Mouse (Mus musculus): ENCODE data around the gene St7.

- no peak for TF ChIP-seq CTCF (IDR thresholded peaks at IDR 0.05; ENCODE audit: borderline replicate concordance, insufficient read depth, low read length)
- TF ChIP-seq POLR2A (IDR thresholded peaks at IDR 0.05; ENCODE audit: low read depth, low read length), result no peak
Observed at GRCm38 (mm10) chr6:17931187-17931586, 238.5 kb downstream of the St7 start.

Data from embryonic fibroblast, embryonic 13.5 days (primary cell).